Mouse (Mus musculus) v-Abl transformed pro-B cells (cell line): ENCODE data around the gene Uckl1.

ENCODE experiments used
- in situ Hi-C, 2 experiments: fragments of 400-800 bp; cut with MboI; formaldehyde crosslinking; loops; one replicate each; pipeline ENCODE4 v1.15.1; 2025; ENCODE audit not compliant: unreplicated experiment in 2 of 2

Uckl1 gene

DNA sequence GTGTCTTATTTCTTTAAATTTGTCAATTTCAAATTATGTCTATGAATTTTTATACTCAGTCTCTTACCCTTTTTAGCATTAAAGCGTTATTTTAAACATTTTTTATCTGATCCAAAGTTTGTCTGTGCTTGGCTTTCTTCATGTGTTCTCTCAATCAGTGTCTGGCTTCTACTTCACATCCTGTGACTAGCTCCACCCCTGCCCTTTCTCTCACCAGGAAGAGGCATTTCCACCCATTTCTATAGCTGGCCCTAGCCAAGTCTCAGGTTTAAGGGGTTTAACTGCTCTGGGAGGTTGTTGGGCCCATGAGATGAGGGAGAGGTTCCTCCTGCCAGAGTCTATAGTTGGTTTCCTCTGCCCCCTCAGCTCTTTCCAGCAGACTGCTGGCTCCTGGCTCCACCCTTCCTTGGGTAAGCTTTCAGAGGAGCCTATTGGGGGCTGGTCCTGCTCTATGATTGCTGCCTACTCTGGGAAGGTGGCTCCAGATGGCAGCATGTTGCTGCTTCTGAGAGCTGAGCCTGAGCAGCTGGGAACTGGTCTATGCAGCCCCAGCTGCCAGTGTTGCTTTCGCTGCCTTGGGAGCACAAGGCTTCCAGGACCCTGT is 47.1 kb downstream of the Uckl1 start:
- in situ Hi-C loops, result no loop called here

GRCm38 (mm10) chr2:181536410-181536809 is 48.3 kb downstream of the Uckl1 start:
- in situ Hi-C loops, result no loop called here

DNA sequence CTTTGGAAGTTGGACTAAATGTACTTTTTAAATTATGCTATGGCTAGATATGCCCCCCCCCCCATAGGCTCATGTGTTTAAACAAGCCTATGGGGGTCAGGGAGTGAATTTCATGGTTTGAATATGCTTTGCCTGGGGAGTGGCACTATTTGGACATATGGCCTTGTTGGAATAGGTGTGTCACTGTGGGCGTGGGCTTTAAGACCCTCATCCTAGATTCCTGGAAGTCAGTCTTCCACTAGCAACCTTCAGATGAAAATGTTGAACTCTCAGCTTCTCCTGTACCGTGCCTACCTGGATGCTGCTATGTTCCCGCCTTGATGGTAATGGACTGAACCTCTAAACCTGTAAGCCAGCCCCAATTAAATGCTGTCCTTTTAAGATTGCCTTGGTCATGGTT is 52.1 kb downstream of the Uckl1 start:
- in situ Hi-C loops, result no loop called here

GRCm38 (mm10) chr2:181529076-181529475 is 55.6 kb downstream of the Uckl1 start:
- in situ Hi-C loops, result no loop called here

GRCm38 (mm10) chr2:181525526-181525925 is 59.2 kb downstream of the Uckl1 start:
- in situ Hi-C loops, result no loop called here

DNA sequence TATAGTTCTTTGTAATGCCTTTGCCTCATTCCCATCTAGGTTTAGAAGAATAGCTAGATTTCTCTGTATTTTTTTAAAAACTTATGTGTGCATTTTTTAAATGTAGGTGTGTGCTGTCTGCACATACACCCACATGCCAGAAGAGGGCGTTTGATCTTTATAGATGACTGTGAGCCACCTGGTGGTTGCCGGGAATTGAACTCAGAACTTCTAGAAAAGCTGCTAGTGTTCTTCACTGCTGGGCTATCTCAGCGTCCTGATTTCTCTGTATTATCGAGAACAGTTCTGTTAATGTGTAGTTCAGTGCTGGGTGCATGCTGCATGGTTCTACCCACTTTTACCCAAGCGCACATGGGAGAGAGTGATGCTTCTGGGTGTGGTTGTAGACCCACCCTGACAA is 61.9 kb downstream of the Uckl1 start:
- in situ Hi-C loops, result loop anchor here (5.0 kb wide), 2 partner anchors 54 to 59 kb away; partner anchors contain the start of gene Uckl1 (in 1 of the 2)

DNA sequence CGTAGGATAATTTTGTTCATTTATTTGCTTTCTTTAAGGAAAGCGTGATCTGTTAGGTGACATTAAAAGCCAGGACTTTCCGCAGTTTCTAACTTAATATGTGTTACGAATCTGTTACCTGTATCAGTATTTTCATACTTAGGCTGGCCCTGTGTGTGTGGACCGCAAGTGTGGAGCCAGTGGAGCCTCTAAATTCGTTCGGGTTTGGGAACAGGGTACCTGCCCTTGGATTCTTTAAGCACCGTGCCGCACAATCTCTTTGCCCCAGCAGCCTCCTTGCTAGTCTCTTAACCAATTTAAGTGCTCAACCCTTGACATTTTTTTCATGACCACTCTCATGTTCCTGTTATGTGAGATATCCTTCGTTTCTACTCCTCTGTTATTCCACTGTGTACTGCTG is 63.2 kb downstream of the Uckl1 start:
- in situ Hi-C loops, result loop anchor here (5.0 kb wide), 2 partner anchors 56 to 61 kb away; partner anchors contain the start of gene Uckl1 (in 1 of the 2)

DNA sequence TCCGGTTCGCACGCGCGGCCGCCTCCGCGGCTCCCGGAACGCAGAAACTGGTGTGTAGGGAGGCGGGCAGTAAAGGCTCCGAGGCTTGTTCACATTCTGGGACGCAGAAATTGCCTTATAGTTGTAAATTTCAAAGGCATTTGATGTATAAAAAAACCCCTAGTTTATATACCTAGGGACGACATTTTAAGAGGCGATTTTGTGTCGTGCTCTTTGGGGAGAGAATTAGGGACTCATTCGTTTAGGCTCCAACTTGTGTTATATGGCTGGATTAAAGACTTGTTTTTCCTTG is 63.8 kb downstream of the Uckl1 start:
- in situ Hi-C loops, result loop anchor here (5.0 kb wide), 2 partner anchors 56 to 61 kb away; partner anchors contain the start of gene Uckl1 (in 1 of the 2)

DNA sequence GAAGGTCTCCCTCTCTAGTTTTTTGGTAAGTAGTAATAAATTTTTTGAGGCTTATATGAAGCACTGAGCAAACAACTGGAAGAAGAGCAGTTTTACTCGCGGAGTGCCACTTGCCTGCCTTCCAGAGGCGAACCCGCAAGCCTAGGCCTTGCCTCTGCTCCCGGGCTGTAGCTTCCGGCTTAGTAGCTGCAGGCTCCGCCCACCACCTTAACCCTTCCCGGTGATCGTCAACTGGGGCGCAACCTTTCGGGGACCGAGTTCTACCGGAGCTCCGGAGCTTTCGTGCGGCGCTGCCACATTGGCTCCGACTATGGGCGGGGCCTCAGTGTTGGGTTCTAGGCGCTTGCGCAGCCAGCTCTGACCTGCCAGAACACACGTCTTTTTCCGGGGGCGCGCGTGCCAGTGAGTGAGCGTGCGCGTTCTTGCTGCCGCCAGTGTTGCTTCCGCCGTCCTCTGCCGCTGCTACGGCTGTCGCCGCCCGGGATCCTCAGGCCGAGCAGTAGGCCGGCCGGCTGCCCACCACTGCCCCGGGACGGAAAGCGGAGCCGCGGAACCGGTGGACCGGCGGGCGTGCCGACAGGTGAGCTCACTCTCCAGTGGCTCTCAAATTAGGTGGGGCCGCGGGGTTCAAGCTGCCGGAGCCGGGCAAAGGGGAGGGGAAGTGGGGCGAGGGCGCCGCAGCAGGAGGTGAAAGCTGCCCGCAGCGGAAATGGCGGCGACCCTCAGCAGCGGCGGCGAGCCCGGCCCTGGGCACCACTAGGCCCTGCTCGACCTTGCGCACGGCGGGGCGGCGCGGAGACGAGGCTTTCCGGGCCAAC is 64.4 kb downstream of the Uckl1 start, which contains the start of gene Dnajc5:
Gene Dnajc5, plus strand, starts transcription at position 368 of the 818 bp plus-strand sequence.
- in situ Hi-C loops, result loop anchor here (5.0 kb wide), 2 partner anchors 57 to 62 kb away; partner anchors contain the start of gene Uckl1 (in 1 of the 2)

DNA sequence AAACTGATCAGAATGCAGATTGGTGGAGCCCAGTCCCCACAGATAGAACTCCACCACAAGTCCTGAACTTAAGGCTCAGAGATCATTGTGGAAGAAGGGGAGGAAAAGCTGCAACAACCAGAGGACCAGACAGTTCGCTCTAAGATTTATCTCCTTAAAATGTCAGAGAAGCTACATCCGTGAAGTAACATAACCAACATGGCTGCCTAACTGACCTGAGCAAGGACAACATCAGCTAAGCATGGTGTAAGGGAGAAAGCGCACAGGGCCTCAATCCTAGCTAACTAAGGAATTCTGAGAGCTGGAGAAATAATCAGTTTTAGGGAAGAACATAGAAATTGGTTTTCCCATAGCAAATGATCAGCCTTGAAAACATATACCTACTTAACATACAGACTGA is 65.5 kb downstream of the Uckl1 start:
- in situ Hi-C loops, result no loop called here
